8 mouse cellular contexts compared by ENCODE assay signal in genomic region chr9:65551035-65551434, GRCm38 (mm10). TPM values are rescaled to one million over a fixed set of nuclear protein-coding genes. Genes with fewer than 3 reads are reported as not detected.
A peak's percentile ranks its signal among the peaks of the same experiment; 100 is the strongest.
DNase-seq lines count a peak whose midpoint lies in the region; ATAC-seq and TF ChIP-seq lines count a peak whose summit lies in the region.

No protein-coding gene starts in this region.

- TF ChIP-seq POLR2A in spleen, adult 2 months (IDR thresholded peaks at IDR 0.05; ENCODE audit: low read depth, low read length) = no peak; the same call in 1 of the 2 replicates

- H3K27ac ChIP-seq in intestine, postnatal 0 days (ENCODE audit: low read depth, low read length) = peak overlapping the region; percentile 75
- H3K27ac ChIP-seq in lung, embryonic 14.5 days (ENCODE audit: low read depth) = peak overlapping the region; percentile 92
- H3K27ac ChIP-seq in spleen, adult 2 months (ENCODE audit: insufficient read depth, low read length) = peak overlapping the region; percentile 93

- WGBS in intestine, postnatal 0 days = 23% methylated on average over 5 of the region's 5 CpGs
- WGBS in lung, embryonic 14.5 days = 12% methylated on average over 5 of the region's 5 CpGs
- 3% methylated on average over 5 of the region's 5 CpGs for WGBS in spleen, adult 2 months

- peak; percentile 83 for DNase-seq in CD4-positive, CD25-positive, alpha-beta regulatory T cell, adult 2 months (ENCODE audit: low read depth, low spot score)
- peak; percentile 26 to 60 for DNase-seq in adrenal gland, adult 18-20 months (ENCODE audit: low spot score in 2 of 2)
- peak; percentile 91 for DNase-seq in gastrocnemius, postnatal 25 days
- peak; percentile 92 for DNase-seq in lung, embryonic 14.5 days
- DNase-seq in spleen, adult 2 months (ENCODE audit: low read depth in 1 of 2, low spot score in 2 of 2) = peak; percentile 71 to 76
- no peak for DNase-seq in c-Kit-positive CD71-positive TER-119-positive erythroid progenitor cells, embryonic 14.5 days (ENCODE audit: low spot score)
- DNase-seq in left cerebral cortex, postnatal 25 days (ENCODE audit: low spot score in 2 of 2) = no peak

- TF ChIP-seq CTCF in intestine, postnatal 0 days (IDR thresholded peaks at IDR 0.05; ENCODE audit: low read depth) = no peak
- TF ChIP-seq CTCF in lung, embryonic 14.5 days (IDR thresholded peaks at IDR 0.05; ENCODE audit: low read depth) = no peak
- TF ChIP-seq CTCF in spleen, adult 2 months (IDR thresholded peaks at IDR 0.05; ENCODE audit: extremely low read depth, insufficient read depth, insufficient read length, insufficient replicate concordance) = no peak

- H3K36me3 ChIP-seq in intestine, postnatal 0 days (ENCODE audit: control insufficient read depth, insufficient read depth) = peaks cover 7% of the 10 kb centered on the region; the same call in 1 of the 2 replicates
- peaks cover 7% of the 10 kb centered on the region for H3K36me3 ChIP-seq in lung, embryonic 14.5 days (ENCODE audit: insufficient read depth)
- H3K36me3 ChIP-seq in spleen, adult 2 months (ENCODE audit: control insufficient read depth, insufficient read depth, low read length) = peaks cover 16% of the 10 kb centered on the region

- no peak overlapping the region for H3K9ac ChIP-seq in intestine, postnatal 0 days (ENCODE audit: low read depth, low read length)
- 0 out of 2 replicates have a peak overlapping the region, but pooled peaks have one; percentile 20 for H3K9ac ChIP-seq in lung, embryonic 14.5 days

- 0 out of 2 replicates have a peak, but pooled peaks cover 2% of the 10 kb centered on the region for H3K4me1 ChIP-seq in intestine, postnatal 0 days (replicated peaks; ENCODE audit: control insufficient read depth, insufficient read depth, low read length)
- peaks cover 41% of the 10 kb centered on the region for H3K4me1 ChIP-seq in lung, embryonic 14.5 days (ENCODE audit: insufficient read depth)
- H3K4me1 ChIP-seq in spleen, adult 2 months (ENCODE audit: control insufficient read depth, insufficient read depth, insufficient read length) = peaks cover 40% of the 10 kb centered on the region; the same call in 1 of the 2 replicates

- H3K4me3 ChIP-seq in intestine, postnatal 0 days (ENCODE audit: low read depth, low read length) = no peak overlapping the region
- no peak overlapping the region for H3K4me3 ChIP-seq in lung, embryonic 14.5 days (ENCODE audit: low read depth, low read length)
- H3K4me3 ChIP-seq in spleen, adult 2 months (ENCODE audit: extremely low read depth, insufficient read depth, insufficient read length) = no peak overlapping the region

- peak; percentile 58; the same call in 1 of the 2 replicates for ATAC-seq in intestine, postnatal 0 days
- ATAC-seq in lung, embryonic 14.5 days (ENCODE audit: insufficient read depth) = peak; percentile 95

- H3K9me3 ChIP-seq in intestine, postnatal 0 days (ENCODE audit: control insufficient read depth) = no peaks in the 10 kb centered on the region
- H3K9me3 ChIP-seq in lung, embryonic 14.5 days (ENCODE audit: low read depth, low read length) = no peaks in the 10 kb centered on the region

- no peaks in the 10 kb centered on the region for H3K27me3 ChIP-seq in intestine, postnatal 0 days (replicated peaks; ENCODE audit: control insufficient read depth, insufficient read depth, low read length)
- H3K27me3 ChIP-seq in lung, embryonic 14.5 days (ENCODE audit: insufficient read depth, low read length) = no peaks in the 10 kb centered on the region
- H3K27me3 ChIP-seq in spleen, adult 2 months (ENCODE audit: control insufficient read depth, insufficient read depth, low read length) = no peaks in the 10 kb centered on the region

- no peak overlapping the region for H3K4me2 ChIP-seq in intestine, postnatal 0 days (replicated peaks; ENCODE audit: low read depth)
- H3K4me2 ChIP-seq in lung, embryonic 14.5 days = no peak overlapping the region

- intact Hi-C loops in left cerebral cortex, postnatal 25 days (cut with DNase I) = no loop called here

RNA-seq across cellular contexts. Expression of gene Plekho2, which starts 28.8 kb away (rescaled TPM):
- total RNA-seq in adrenal gland, adult 18-20 months (2021) = 10 to 100 TPM; 44.9 to 52.5 TPM
- 1 to 10 TPM; 4.7 to 6.3 TPM for total RNA-seq in gastrocnemius, postnatal 25 days (2021)
- polyA plus RNA-seq in intestine, postnatal 0 days (2015; fragmentation: Nextera tagmentation; extraction: Ambion mirVana) = 6.6 and 6.7 TPM in 2 replicates
- 20.9 and 21.8 TPM in 2 replicates for polyA plus RNA-seq in lung, embryonic 14.5 days (2014; fragmentation: Nextera tagmentation; extraction: Ambion mirVana)
- 55.8 and 61.8 TPM in 2 replicates for polyA plus RNA-seq in spleen, adult 2 months (2012; rRNA removed)
- 10 to 100 TPM; 13.3 to 17.0 TPM for total RNA-seq in left cerebral cortex, postnatal 25 days (2021)

RNA-seq across cellular contexts. Expression of gene Ankdd1a, which starts 31.0 kb away (rescaled TPM):
- total RNA-seq in adrenal gland, adult 18-20 months (2021) = 1 to 10 TPM in 1 of 2 experiments, under 1 TPM in 1; 0.35 to 1.6 TPM
- total RNA-seq in gastrocnemius, postnatal 25 days (2021) = not detected
- polyA plus RNA-seq in intestine, postnatal 0 days (2015; fragmentation: Nextera tagmentation; extraction: Ambion mirVana) = not detected in 2 replicates
- 0.12 TPM in 1 of 2 replicates, not detected in the other for polyA plus RNA-seq in lung, embryonic 14.5 days (2014; fragmentation: Nextera tagmentation; extraction: Ambion mirVana)
- polyA plus RNA-seq in spleen, adult 2 months (2012; rRNA removed) = 0.11 and 0.14 TPM in 2 replicates
- total RNA-seq in left cerebral cortex, postnatal 25 days (2021) = 1 to 10 TPM; 2.8 to 3.7 TPM

RNA-seq across cellular contexts. Expression of gene Pif1, which starts 35.9 kb away (rescaled TPM):
- total RNA-seq in adrenal gland, adult 18-20 months (2021) = not detected
- total RNA-seq in gastrocnemius, postnatal 25 days (2021) = not detected
- polyA plus RNA-seq in intestine, postnatal 0 days (2015; fragmentation: Nextera tagmentation; extraction: Ambion mirVana) = 1.2 and 1.8 TPM in 2 replicates
- polyA plus RNA-seq in lung, embryonic 14.5 days (2014; fragmentation: Nextera tagmentation; extraction: Ambion mirVana) = 16.1 and 18.4 TPM in 2 replicates
- polyA plus RNA-seq in spleen, adult 2 months (2012; rRNA removed) = 4.3 and 6.4 TPM in 2 replicates
- under 1 TPM; 0.27 to 0.46 TPM for total RNA-seq in left cerebral cortex, postnatal 25 days (2021)

Comparison
In these comparisons a context has a peak if more than half of its experiments do, and no peak if none do; other contexts are left out.
1. DNase-seq: peak in CD4-positive, CD25-positive, alpha-beta regulatory T cell, adult 2 months (single experiment), adrenal gland, adult 18-20 months (2 of 2), gastrocnemius, postnatal 25 days (single experiment), lung, embryonic 14.5 days (single experiment) and spleen, adult 2 months (2 of 2); none in c-Kit-positive CD71-positive TER-119-positive erythroid progenitor cells, embryonic 14.5 days (single experiment) and left cerebral cortex, postnatal 25 days (0 of 2).
2. Peak in every context shown above with its lines, with median percentiles within 50 percentile points of each other: H3K27ac ChIP-seq.